Mouse (Mus musculus) thymus, adult 2 months (tissue): ENCODE data around the gene Gprc5b.

ENCODE experiments used
- CTCF ChIP-seq: fragments of 200-500 bp; IDR thresholded peaks from 2 replicates; pipeline ENCODE4 v1.5.1; 2012; ENCODE audit warnings: mild to moderate bottlenecking, control low read depth, low read length, moderate library complexity, borderline replicate concordance; ENCODE audit not compliant: control insufficient read depth, poor library complexity, insufficient read depth; ENCODE audit errors: extremely low read depth
- POLR2A ChIP-seq: fragments of 200-500 bp; IDR thresholded peaks from 2 replicates; pipeline ENCODE4 v1.6.1; 2012; ENCODE audit warnings: mild to moderate bottlenecking, low read length, control low read depth, moderate library complexity; ENCODE audit not compliant: control insufficient read depth, poor library complexity, insufficient read depth; ENCODE audit errors: extremely low read depth

GRCm38 (mm10) chr7:118965198-118965597 lies 29.8 kb downstream of the Gprc5b start:
- TF ChIP-seq CTCF (no peak), POLR2A (no peak)
